Mouse (Mus musculus): Measurements from ENCODE around the gene Thada. TPM values are rescaled to one million over a fixed set of nuclear protein-coding genes. Genes with fewer than 3 reads are reported as not detected.
"Not testable (repeated sequence)": the region's sequence is repeated elsewhere in the genome, so short reads cannot be mapped to it uniquely, and the experiment has no call there.

Thada gene
- polyA plus RNA-seq, 1 experiment from 2014 or later = 15.8 TPM

GRCm38 (mm10) chr17:84314341-84314740 lies 151.7 kb downstream of the Thada start:
- Histone ChIP-seq H3K4me3 (ENCODE audit: low read length) (no peak overlapping the region), H3K36me3 (ENCODE audit: control insufficient read depth, insufficient read depth, low read length) (peaks cover 5% of the 10 kb centered on the region; the same call in 1 of the 2 replicates), H3K4me1 (ENCODE audit: control insufficient read depth, insufficient read depth, low read length) (peaks cover 5% of the 10 kb centered on the region; the same call in 1 of the 2 replicates), H3K4me2 (replicated peaks; ENCODE audit: low read depth, low read length) (no peak overlapping the region), H3K27me3 (ENCODE audit: control insufficient read depth, insufficient read depth, low read length) (no peaks in the 10 kb centered on the region), H3K9me3 (ENCODE audit: control insufficient read depth, low read length) (no peaks in the 10 kb centered on the region), H3K27ac (ENCODE audit: low read depth, low read length) (no peak overlapping the region), H3K9ac (ENCODE audit: low read depth, low read length) (no peak overlapping the region)
- WGBS = 95% methylated on average over 7 of the region's 7 CpGs
- no peak for ATAC-seq (ENCODE audit: low FRiP score, low TSS enrichment)

DNA sequence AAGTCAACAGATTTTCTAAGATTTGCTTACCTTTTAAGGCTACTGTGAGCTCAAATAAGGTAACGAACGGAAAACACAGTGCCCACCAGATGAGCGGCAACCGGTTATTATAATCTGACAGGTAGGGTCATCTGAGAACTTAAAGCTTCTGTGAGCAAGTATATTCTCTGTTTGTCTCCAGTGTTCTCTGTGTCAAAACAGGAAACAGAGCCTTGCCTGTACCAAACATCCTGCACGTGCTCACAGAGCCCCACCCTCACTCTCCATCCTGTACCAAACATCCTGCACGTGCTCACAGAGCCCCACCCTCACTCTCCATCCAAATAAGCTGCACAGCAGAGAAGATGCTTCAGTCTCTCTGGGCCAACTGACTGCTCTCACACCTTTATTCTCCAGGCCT lies 152.5 kb downstream of the Thada start:
- H3K9ac ChIP-seq (ENCODE audit: low read depth, low read length) = no peak overlapping the region
- no peaks in the 10 kb centered on the region for H3K9me3 ChIP-seq (ENCODE audit: control insufficient read depth, low read length)
- H3K4me3 ChIP-seq (ENCODE audit: low read length) = no peak overlapping the region
- WGBS = 83% methylated on average over 6 of the region's 6 CpGs
- H3K4me1 ChIP-seq (ENCODE audit: control insufficient read depth, insufficient read depth, low read length) = peaks cover 2% of the 10 kb centered on the region; the same call in 1 of the 2 replicates
- H3K36me3 ChIP-seq (ENCODE audit: control insufficient read depth, insufficient read depth, low read length) = peaks cover 13% of the 10 kb centered on the region; the same call in 1 of the 2 replicates
- H3K27ac ChIP-seq (ENCODE audit: low read depth, low read length) = no peak overlapping the region
- H3K27me3 ChIP-seq (ENCODE audit: control insufficient read depth, insufficient read depth, low read length) = no peaks in the 10 kb centered on the region
- H3K4me2 ChIP-seq (replicated peaks; ENCODE audit: low read depth, low read length) = no peak overlapping the region
- no peak for ATAC-seq (ENCODE audit: low FRiP score, low TSS enrichment)

GRCm38 (mm10) chr17:84306151-84306550 lies 159.9 kb downstream of the Thada start:
- no peak overlapping the region for H3K4me2 ChIP-seq (replicated peaks; ENCODE audit: low read depth, low read length)
- no peak overlapping the region for H3K27ac ChIP-seq (ENCODE audit: low read depth, low read length)
- no peak overlapping the region for H3K4me3 ChIP-seq (ENCODE audit: low read length)
- H3K9me3 ChIP-seq (ENCODE audit: control insufficient read depth, low read length) = no peaks in the 10 kb centered on the region
- 93% methylated on average over 1 of the region's 1 CpGs for WGBS
- peaks cover 24% of the 10 kb centered on the region; the same call in 1 of the 2 replicates for H3K36me3 ChIP-seq (ENCODE audit: control insufficient read depth, insufficient read depth, low read length)
- no peaks in the 10 kb centered on the region for H3K27me3 ChIP-seq (ENCODE audit: control insufficient read depth, insufficient read depth, low read length)
- no peaks in the 10 kb centered on the region for H3K4me1 ChIP-seq (ENCODE audit: control insufficient read depth, insufficient read depth, low read length)
- ATAC-seq (ENCODE audit: low FRiP score, low TSS enrichment) = no peak
- no peak overlapping the region for H3K9ac ChIP-seq (ENCODE audit: low read depth, low read length)

GRCm38 (mm10) chr17:84305074-84305473 lies 160.9 kb downstream of the Thada start:
- H3K9ac ChIP-seq (ENCODE audit: low read depth, low read length) = no peak overlapping the region
- no peak overlapping the region for H3K27ac ChIP-seq (ENCODE audit: low read depth, low read length)
- H3K4me3 ChIP-seq (ENCODE audit: low read length) = no peak overlapping the region
- H3K4me1 ChIP-seq (ENCODE audit: control insufficient read depth, insufficient read depth, low read length) = no peaks in the 10 kb centered on the region
- no peaks in the 10 kb centered on the region for H3K27me3 ChIP-seq (ENCODE audit: control insufficient read depth, insufficient read depth, low read length)
- no peaks in the 10 kb centered on the region for H3K9me3 ChIP-seq (ENCODE audit: control insufficient read depth, low read length)
- H3K36me3 ChIP-seq (ENCODE audit: control insufficient read depth, insufficient read depth, low read length) = peaks cover 24% of the 10 kb centered on the region; the same call in 1 of the 2 replicates
- no peak overlapping the region for H3K4me2 ChIP-seq (replicated peaks; ENCODE audit: low read depth, low read length)
- 98% methylated on average over 5 of the region's 5 CpGs for WGBS
- ATAC-seq (ENCODE audit: low FRiP score, low TSS enrichment) = no peak

- Histone ChIP-seq H3K9me3 (ENCODE audit: control insufficient read depth, low read length) (no peaks in the 10 kb centered on the region), H3K4me1 (ENCODE audit: control insufficient read depth, insufficient read depth, low read length) (no peaks in the 10 kb centered on the region), H3K9ac (ENCODE audit: low read depth, low read length) (no peak overlapping the region), H3K4me2 (replicated peaks; ENCODE audit: low read depth, low read length) (no peak overlapping the region), H3K27ac (ENCODE audit: low read depth, low read length) (no peak overlapping the region), H3K27me3 (ENCODE audit: control insufficient read depth, insufficient read depth, low read length) (no peaks in the 10 kb centered on the region), H3K4me3 (ENCODE audit: low read length) (no peak overlapping the region), H3K36me3 (ENCODE audit: control insufficient read depth, insufficient read depth, low read length) (peaks cover 18% of the 10 kb centered on the region; the same call in 1 of the 2 replicates)
- ATAC-seq (ENCODE audit: low FRiP score, low TSS enrichment) = no peak
- whole genome bisulfite sequencing = 86% methylated on average over 5 of the region's 5 CpGs
These were observed 161.9 kb downstream of the Thada start for GRCm38 (mm10) chr17:84304141-84304540.

- H3K27me3 ChIP-seq (ENCODE audit: control insufficient read depth, insufficient read depth, low read length) = no peaks in the 10 kb centered on the region
- H3K36me3 ChIP-seq (ENCODE audit: control insufficient read depth, insufficient read depth, low read length) = peaks cover 7% of the 10 kb centered on the region
- no peak for ATAC-seq (ENCODE audit: low FRiP score, low TSS enrichment)
- no peak overlapping the region for H3K4me3 ChIP-seq (ENCODE audit: low read length)
- no peaks in the 10 kb centered on the region for H3K4me1 ChIP-seq (ENCODE audit: control insufficient read depth, insufficient read depth, low read length)
- H3K27ac ChIP-seq (ENCODE audit: low read depth, low read length) = no peak overlapping the region
- no peaks in the 10 kb centered on the region for H3K9me3 ChIP-seq (ENCODE audit: control insufficient read depth, low read length)
- H3K4me2 ChIP-seq (replicated peaks; ENCODE audit: low read depth, low read length) = no peak overlapping the region
- no peak overlapping the region for H3K9ac ChIP-seq (ENCODE audit: low read depth, low read length)
- WGBS = 95% methylated on average over 6 of the region's 6 CpGs
These were observed 168.0 kb downstream of the Thada start for GRCm38 (mm10) chr17:84297976-84298375.

- H3K4me1 ChIP-seq (ENCODE audit: control insufficient read depth, insufficient read depth, low read length) = 0 out of 2 replicates have a peak, but pooled peaks cover 5% of the 10 kb centered on the region
- no peak overlapping the region for H3K27ac ChIP-seq (ENCODE audit: low read depth, low read length)
- 83% methylated on average over 4 of the region's 4 CpGs for WGBS
These were observed 172.8 kb downstream of the Thada start for GRCm38 (mm10) chr17:84293221-84293620.

GRCm38 (mm10) chr17:84291228-84291627 lies 174.8 kb downstream of the Thada start:
- not testable (repeated sequence) for H3K27me3 ChIP-seq (ENCODE audit: control insufficient read depth, insufficient read depth, low read length); H3K4me1 ChIP-seq (ENCODE audit: control insufficient read depth, insufficient read depth, low read length); H3K4me3 ChIP-seq (ENCODE audit: low read length); H3K4me2 ChIP-seq (replicated peaks; ENCODE audit: low read depth, low read length); ATAC-seq (ENCODE audit: low FRiP score, low TSS enrichment); H3K9me3 ChIP-seq (ENCODE audit: control insufficient read depth, low read length); H3K36me3 ChIP-seq (ENCODE audit: control insufficient read depth, insufficient read depth, low read length); H3K27ac ChIP-seq (ENCODE audit: low read depth, low read length); H3K9ac ChIP-seq (ENCODE audit: low read depth, low read length)
- 68% methylated on average over 6 of the region's 6 CpGs for WGBS

More at GRCm38 (mm10) chr17:84293221-84293620, 172.8 kb downstream of the Thada start:
- H3K36me3 ChIP-seq (ENCODE audit: control insufficient read depth, insufficient read depth, low read length) = peaks cover 7% of the 10 kb centered on the region
- H3K4me3 ChIP-seq (ENCODE audit: low read length) = no peak overlapping the region
- no peaks in the 10 kb centered on the region for H3K27me3 ChIP-seq (ENCODE audit: control insufficient read depth, insufficient read depth, low read length)
- no peak overlapping the region for H3K9ac ChIP-seq (ENCODE audit: low read depth, low read length)
- H3K4me2 ChIP-seq (replicated peaks; ENCODE audit: low read depth, low read length) = no peak overlapping the region
- H3K9me3 ChIP-seq (ENCODE audit: control insufficient read depth, low read length) = no peaks in the 10 kb centered on the region
- no peak for ATAC-seq (ENCODE audit: low FRiP score, low TSS enrichment)

GRCm38 (mm10) chr17:84287675-84288420 lies 178.2 kb downstream of the Thada start:
- ATAC-seq (ENCODE audit: low FRiP score, low TSS enrichment) = no peak
- no peak overlapping the region for H3K27ac ChIP-seq (ENCODE audit: low read depth, low read length)

More at GRCm38 (mm10) chr17:84287675-84288420, 178.2 kb downstream of the Thada start:
- Histone ChIP-seq H3K36me3 (ENCODE audit: control insufficient read depth, insufficient read depth, low read length) (no peaks in the 10 kb centered on the region), H3K27me3 (ENCODE audit: control insufficient read depth, insufficient read depth, low read length) (no peaks in the 10 kb centered on the region), H3K4me1 (ENCODE audit: control insufficient read depth, insufficient read depth, low read length) (0 out of 2 replicates have a peak, but pooled peaks cover 5% of the 10 kb centered on the region), H3K9ac (ENCODE audit: low read depth, low read length) (no peak overlapping the region), H3K9me3 (ENCODE audit: control insufficient read depth, low read length) (no peaks in the 10 kb centered on the region; the same call in 1 of the 2 replicates), H3K4me2 (replicated peaks; ENCODE audit: low read depth, low read length) (no peak overlapping the region), H3K4me3 (ENCODE audit: low read length) (no peak overlapping the region)
- WGBS = 85% methylated on average over 8 of the region's 8 CpGs
